Mouse (Mus musculus) MEL (cell line): ENCODE results near the gene Mrs2. TPM values are rescaled to one million over a fixed set of nuclear protein-coding genes. Genes with fewer than 3 reads are reported as not detected.
A peak's percentile ranks its signal among the peaks of the same experiment; 100 is the strongest.
"Not testable (repeated sequence)": the region's sequence is repeated elsewhere in the genome, so short reads cannot be mapped to it uniquely, and the experiment has no call there.

Experiments
- DNase-seq: peaks from one replicate; pipeline ENCODE4 v3.0.0; 2011; ENCODE audit warnings: low read depth, low spot score
- H3K27ac ChIP-seq: 2 replicates; pipeline ENCODE4 v1.5.1; 2012; ENCODE audit warnings: low read depth, mild to moderate bottlenecking, control low read depth, low read length, moderate library complexity; ENCODE audit not compliant: control insufficient read depth
- H3K27me3 ChIP-seq, 2 experiments: fragments of 150-350 bp in 1 of 2; sonication (generic) in 1 of 2; 2 replicates each; pipeline ENCODE4 v1.6.1; 2012; ENCODE audit warnings: low read length in 2 of 2, mild to moderate bottlenecking in 2 of 2, improper control_type of control experiment in 1 of 2, moderate library complexity in 1 of 2; ENCODE audit not compliant: insufficient read depth in 2 of 2, control insufficient read depth in 1 of 2
- H3K36me3 ChIP-seq, 2 experiments: 2 replicates each; pipeline ENCODE4 v1.6.1; 2012 to 2014; ENCODE audit warnings: low read length in 2 of 2, improper control_type of control experiment in 1 of 2, inconsistent platforms in 1 of 2, mild to moderate bottlenecking in 1 of 2; ENCODE audit not compliant: insufficient read depth in 2 of 2, control insufficient read depth in 1 of 2
- H3K4me1 ChIP-seq, 2 experiments: fragments of 150-350 bp in 1 of 2; sonication (generic) in 1 of 2; 2 replicates each; pipeline ENCODE4 v1.6.1; 2012; ENCODE audit warnings: low read length in 2 of 2, improper control_type of control experiment in 1 of 2, mild to moderate bottlenecking in 1 of 2; ENCODE audit not compliant: insufficient read depth in 2 of 2, control insufficient read depth in 1 of 2
- H3K4me3 ChIP-seq, 2 experiments: fragments of 150-350 bp in 1 of 2; sonication (generic) in 1 of 2; 2 replicates each; pipeline ENCODE4 v1.5.1; 2012; ENCODE audit warnings: low read depth in 2 of 2, low read length in 2 of 2, mild to moderate bottlenecking in 2 of 2, moderate library complexity in 2 of 2, control low read depth in 1 of 2, improper control_type of control experiment in 1 of 2; ENCODE audit not compliant: control insufficient read depth in 1 of 2, insufficient read depth in 1 of 2
- H3K79me2 ChIP-seq: 2 replicates; pipeline ENCODE4 v1.6.1; 2012; ENCODE audit warnings: mild to moderate bottlenecking, low read length, moderate library complexity; ENCODE audit not compliant: control insufficient read depth, poor library complexity, insufficient read depth
- H3K9ac ChIP-seq: 2 replicates; pipeline ENCODE4 v1.6.1; 2012; ENCODE audit warnings: low read depth, mild to moderate bottlenecking, control low read depth, low read length, moderate library complexity; ENCODE audit not compliant: control insufficient read depth, poor library complexity, severe bottlenecking
- H3K9me3 ChIP-seq: fragments of 150-350 bp; sonication (generic); replicated peaks from 2 replicates; pipeline ENCODE4 v1.6.1; 2012; ENCODE audit warnings: mild to moderate bottlenecking, low read length, improper control_type of control experiment, moderate library complexity; ENCODE audit not compliant: insufficient read depth
- CHD2 ChIP-seq: IDR thresholded peaks from 2 replicates; pipeline ENCODE4 v1.6.1; 2011; ENCODE audit warnings: low read length, improper control_type of control experiment
- CTCF ChIP-seq, 3 experiments: IDR thresholded peaks in 2 of 3; conservative IDR thresholded peaks in 1 of 3; 2 replicates each; pipeline ENCODE4 v1.5.1; 2011 to 2012; ENCODE audit warnings: low read length in 3 of 3, low read depth in 2 of 3, mild to moderate bottlenecking in 2 of 3, improper control_type of control experiment in 1 of 3, inconsistent platforms in 1 of 3, mixed read lengths in 1 of 3, moderate library complexity in 1 of 3; ENCODE audit not compliant: control insufficient read depth in 1 of 3, insufficient read depth in 1 of 3, poor library complexity in 1 of 3, severe bottlenecking in 1 of 3
- EP300 ChIP-seq, 2 experiments: IDR thresholded peaks; 2 replicates each; pipeline ENCODE4 v1.6.1; 2011; ENCODE audit warnings: improper control_type of control experiment in 2 of 2, low read length in 2 of 2, low read depth in 1 of 2, mild to moderate bottlenecking in 1 of 2
- ETS1 ChIP-seq: IDR thresholded peaks from 2 replicates; pipeline ENCODE4 v1.6.1; 2012; ENCODE audit warnings: low read depth, mild to moderate bottlenecking, inconsistent platforms, low read length, improper control_type of control experiment, moderate library complexity
- GABPA ChIP-seq: IDR thresholded peaks from 2 replicates; pipeline ENCODE4 v1.6.1; 2012; ENCODE audit warnings: low read depth, mild to moderate bottlenecking, inconsistent platforms, low read length, improper control_type of control experiment, moderate library complexity
- MAFK ChIP-seq: IDR thresholded peaks from 2 replicates; pipeline ENCODE4 v1.6.1; 2011; ENCODE audit warnings: low read depth, mild to moderate bottlenecking, low read length, improper control_type of control experiment, borderline replicate concordance
- MAZ ChIP-seq: IDR thresholded peaks from 2 replicates; pipeline ENCODE4 v1.6.1; 2012; ENCODE audit warnings: low read depth, mild to moderate bottlenecking, inconsistent platforms, low read length, improper control_type of control experiment
- MEF2A ChIP-seq: IDR thresholded peaks from 2 replicates; pipeline ENCODE4 v1.6.1; 2014; ENCODE audit warnings: low read depth, mild to moderate bottlenecking, inconsistent platforms, low read length, improper control_type of control experiment; ENCODE audit not compliant: poor library complexity, insufficient replicate concordance, severe bottlenecking; ENCODE audit errors: extremely low read depth
- NELFE ChIP-seq: IDR thresholded peaks from 2 replicates; pipeline ENCODE4 v1.6.1; 2011; ENCODE audit warnings: low read depth, low read length, improper control_type of control experiment
- NRF1 ChIP-seq: IDR thresholded peaks from 2 replicates; pipeline ENCODE4 v1.6.1; 2014; ENCODE audit warnings: low read depth, mild to moderate bottlenecking, inconsistent platforms, low read length, improper control_type of control experiment, moderate library complexity; ENCODE audit not compliant: poor library complexity, insufficient read depth, severe bottlenecking
- POLR2A ChIP-seq, 2 experiments: IDR thresholded peaks; 2 replicates each; pipeline ENCODE4 v1.6.1; 2011 to 2012; ENCODE audit warnings: low read length in 2 of 2, mild to moderate bottlenecking in 2 of 2, control low read depth in 1 of 2, improper control_type of control experiment in 1 of 2, low read depth in 1 of 2, moderate library complexity in 1 of 2; ENCODE audit not compliant: control insufficient read depth in 1 of 2, insufficient read depth in 1 of 2, poor library complexity in 1 of 2
- POLR2AphosphoS2 ChIP-seq: IDR thresholded peaks from 2 replicates; pipeline ENCODE4 v1.6.1; 2011; ENCODE audit warnings: low read length, improper control_type of control experiment
- POLR2AphosphoS5 ChIP-seq: IDR thresholded peaks from 2 replicates; pipeline ENCODE4 v1.6.1; 2012; ENCODE audit warnings: low read depth, borderline replicate concordance, mild to moderate bottlenecking, inconsistent platforms, low read length, moderate library complexity, mixed read lengths
- RCOR1 ChIP-seq: IDR thresholded peaks from 2 replicates; pipeline ENCODE4 v1.6.1; 2012; ENCODE audit warnings: low read depth, mild to moderate bottlenecking, inconsistent platforms, low read length, improper control_type of control experiment
- TAL1 ChIP-seq: IDR thresholded peaks from 2 replicates; pipeline ENCODE4 v1.6.1; 2012; ENCODE audit warnings: mild to moderate bottlenecking, inconsistent platforms, low read length, moderate library complexity, mixed read lengths
- TBP ChIP-seq: IDR thresholded peaks from 2 replicates; pipeline ENCODE4 v1.8.0; 2011; ENCODE audit warnings: low read depth, low read length, improper control_type of control experiment
- USF1 ChIP-seq: IDR thresholded peaks from 2 replicates; pipeline ENCODE4 v1.6.1; 2014; ENCODE audit warnings: low read depth, mild to moderate bottlenecking, inconsistent platforms, low read length, improper control_type of control experiment, moderate library complexity
- USF2 ChIP-seq, 2 experiments: IDR thresholded peaks; 2 replicates each; pipeline ENCODE4 v1.6.1; 2011 to 2012; ENCODE audit warnings: improper control_type of control experiment in 2 of 2, low read length in 2 of 2, borderline replicate concordance in 1 of 2, inconsistent platforms in 1 of 2, low read depth in 1 of 2, mild to moderate bottlenecking in 1 of 2; ENCODE audit not compliant: insufficient read depth in 1 of 2
- ZC3H11A ChIP-seq: IDR thresholded peaks from 2 replicates; pipeline ENCODE4 v1.6.1; 2012; ENCODE audit warnings: low read depth, mild to moderate bottlenecking, inconsistent platforms, low read length, improper control_type of control experiment
- ZKSCAN1 ChIP-seq: IDR thresholded peaks from 2 replicates; pipeline ENCODE4 v1.6.1; 2012; ENCODE audit warnings: low read depth, mild to moderate bottlenecking, inconsistent platforms, low read length, improper control_type of control experiment, moderate library complexity
- ZNF384 ChIP-seq: IDR thresholded peaks from 2 replicates; pipeline ENCODE4 v1.6.1; 2012; ENCODE audit warnings: low read depth, mild to moderate bottlenecking, inconsistent platforms, low read length, improper control_type of control experiment
- polyA plus RNA-seq, 2 experiments: library from polyadenylated mRNA; stranded (reverse) in 1 of 2; unstranded in 1 of 2; fragments of >175 nt in 1 of 2; fragments of >200 nt in 1 of 2; gene quantifications; 2 replicates each; pipeline versions ENCODE4 v1.2.1 to v1.2.4; 2012; ENCODE audit warnings: low replicate concordance in 2 of 2, low read depth in 1 of 2; ENCODE audit not compliant: insufficient read length in 2 of 2, insufficient read depth in 1 of 2, missing spikeins in 1 of 2
- total RNA-seq: library from RNA; depleted of rRNA; stranded (reverse); fragments of 300-350 nt; gene quantifications from 2 replicates; pipeline ENCODE4 v1.2.3, GENCODE M21; 2012

The Mrs2 gene
- total and polyA plus RNA-seq, 3 experiments = 16.6 to 45.4 TPM; not detected in 1

DNA sequence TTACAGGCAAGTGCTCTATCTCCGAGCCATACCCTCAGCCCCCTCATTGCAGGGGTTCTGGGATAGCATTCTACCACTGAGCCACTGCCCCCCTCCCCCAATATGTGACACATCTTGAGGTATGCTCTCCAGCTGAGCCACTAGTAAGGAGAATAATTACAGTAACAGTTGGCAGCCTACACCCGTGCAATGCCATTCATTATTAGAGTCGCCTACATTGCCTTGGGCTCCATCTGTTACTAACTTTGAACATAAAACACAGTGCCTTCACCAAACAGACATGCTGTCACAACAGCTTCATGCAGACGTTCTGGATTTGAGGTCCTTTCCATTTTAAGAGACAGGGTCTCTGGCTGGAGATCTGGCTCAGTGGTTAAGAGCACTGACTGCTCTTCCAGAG is 43.8 kb downstream of the Mrs2 start:
- no peaks in the 10 kb centered on the region for H3K9me3 ChIP-seq
- H3K9ac ChIP-seq = no peak overlapping the region
- no peak overlapping the region for H3K27ac ChIP-seq
- H3K4me3 ChIP-seq = no peak overlapping the region
- H3K36me3 ChIP-seq = no peaks in the 10 kb centered on the region
- H3K27me3 ChIP-seq = no peaks in the 10 kb centered on the region
- H3K4me1 ChIP-seq = no peaks in the 10 kb centered on the region
- TF ChIP-seq POLR2AphosphoS2 (no peak), EP300 (IDR thresholded peaks at IDR 0.05; ENCODE audit: low read depth in 1 of 2, low read length in 2 of 2) (no peak), MEF2A (no peak), RCOR1 (no peak)
- no peaks in the 10 kb centered on the region for H3K79me2 ChIP-seq
- no peak for DNase-seq

DNA sequence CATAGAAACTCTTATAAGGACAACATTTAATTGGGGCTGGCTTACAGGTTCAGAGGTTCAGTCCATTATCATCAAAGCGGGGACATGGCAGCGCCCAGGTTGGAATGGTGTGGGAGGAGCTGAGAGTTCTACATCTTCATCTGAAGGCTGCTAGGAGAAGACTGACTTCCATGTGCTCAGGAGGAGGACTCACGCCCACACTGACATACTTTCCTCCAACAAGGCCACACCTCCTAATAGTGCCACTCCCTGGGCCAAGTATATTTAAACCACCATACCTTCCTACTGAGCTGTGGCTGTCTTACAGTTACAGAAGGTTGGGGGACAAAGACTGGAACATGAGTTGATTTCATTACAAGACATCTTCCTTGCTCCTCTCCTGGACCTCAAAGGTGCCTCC is 48.4 kb downstream of the Mrs2 start:
- H3K27ac ChIP-seq, H3K79me2 ChIP-seq, H3K4me1 ChIP-seq, H3K4me3 ChIP-seq, DNase-seq, H3K9me3 ChIP-seq, H3K36me3 ChIP-seq, H3K9ac ChIP-seq, H3K27me3 ChIP-seq: not testable (repeated sequence)

GRCm38 (mm10) chr13:24965846-24966201 is 54.4 kb downstream of the Mrs2 start:
- Histone ChIP-seq H3K4me3 (peak overlapping the region; percentile 58 to 86), H3K27ac (no peak overlapping the region), H3K27me3 (no peaks in the 10 kb centered on the region), H3K9me3 (no peaks in the 10 kb centered on the region), H3K79me2 (no peaks in the 10 kb centered on the region), H3K9ac (peak overlapping the region; percentile 47; the same call in 1 of the 2 replicates), H3K4me1 (peaks cover 3 to 11% of the 10 kb centered on the region in 2 experiments; a peak in 3 of 4 replicates), H3K36me3 (0 out of 4 replicates have a peak, but pooled peaks cover 0 to 2% of the 10 kb centered on the region in 2 experiments)
- DNase-seq = no peak
- no peak for TF ChIP-seq POLR2A (IDR thresholded peaks at IDR 0.05; ENCODE audit: control insufficient read depth in 1 of 2, insufficient read depth in 1 of 2, low read depth in 1 of 2, low read length in 2 of 2, poor library complexity in 1 of 2)
- no peak for TF ChIP-seq USF2 (IDR thresholded peaks at IDR 0.05; ENCODE audit: borderline replicate concordance in 1 of 2, insufficient read depth in 1 of 2, low read depth in 1 of 2, low read length in 2 of 2)
- TF ChIP-seq TAL1 = no peak
- no peak for TF ChIP-seq MAZ
- TF ChIP-seq MAFK = no peak
- no peak for TF ChIP-seq TBP
- TF ChIP-seq ZKSCAN1 = no peak
- no peak for TF ChIP-seq USF1
- TF ChIP-seq NRF1 = no peak
- no peak for TF ChIP-seq ETS1
- no peak for TF ChIP-seq MEF2A
- TF ChIP-seq ZC3H11A = no peak
- TF ChIP-seq ZNF384 = no peak
- no peak for TF ChIP-seq GABPA
- no peak for TF ChIP-seq EP300 (IDR thresholded peaks at IDR 0.05; ENCODE audit: low read depth in 1 of 2, low read length in 2 of 2)
- TF ChIP-seq NELFE = no peak
- TF ChIP-seq CTCF (IDR thresholded peaks at IDR 0.05 in 2 of 3, conservative IDR thresholded peaks at IDR 0.05 in 1 of 3; ENCODE audit: control insufficient read depth in 1 of 3, insufficient read depth in 1 of 3, low read depth in 2 of 3, low read length in 3 of 3, poor library complexity in 1 of 3, severe bottlenecking in 1 of 3) = no peak
- no peak for TF ChIP-seq POLR2AphosphoS5
- TF ChIP-seq CHD2 = no peak
